Mouse (Mus musculus): ENCODE measurements around the gene Akap9.

- TF ChIP-seq CTCF (IDR thresholded peaks at IDR 0.05; ENCODE audit: low read depth) (no peak), EP300 (IDR thresholded peaks at IDR 0.05; ENCODE audit: low read depth) (no peak)
Observed at GRCm38 (mm10) chr5:3977904-3978303, 50.0 kb downstream of the Akap9 start.

Measured in liver, postnatal 0 days (tissue).